Mouse (Mus musculus) heart, postnatal 10 days (tissue): ENCODE results near the gene Tesk2. TPM values are rescaled to one million over a fixed set of nuclear protein-coding genes. Genes with fewer than 3 reads are reported as not detected.

Experiments
- DNase-seq, 2 experiments: peaks; one replicate each; pipeline ENCODE4 v3.0.0; 2021
- intact Hi-C: fragments of 180-260 bp; cut with DNase I; formaldehyde crosslinking; loops from one replicate; pipeline ENCODE4 v1.15.1; 2025
- total RNA-seq, 2 experiments: library from RNA; stranded (reverse); gene quantifications; 2 replicates each; pipeline ENCODE4 v1.2.3; 2021

Tesk2 gene
- total RNA-seq, 2 experiments from 2014 or later = 1.7 to 2.1 TPM

- no peak for DNase-seq
- intact Hi-C loops = loop anchor here (10.0 kb wide), 1 partner anchor 416 kb away; the partner anchor contains the start of genes Btbd19 and Tctex1d4
These were observed 11.9 kb upstream of the Tesk2 start for GRCm38 (mm10) chr4:116708791-116709390.

GRCm38 (mm10) chr4:116710154-116710553 is 10.6 kb upstream of the Tesk2 start:
- intact Hi-C loops = no loop called here
- no peak for DNase-seq

- DNase-seq = no peak
- intact Hi-C loops = no loop called here
These were observed 8.2 kb upstream of the Tesk2 start for GRCm38 (mm10) chr4:116712536-116712935.

GRCm38 (mm10) chr4:116719396-116719795 is 1.4 kb upstream of the Tesk2 start:
- intact Hi-C loops = loop anchor here (1.0 to 5.0 kb wide), 2 partner anchors 70 to 273 kb away; partner anchors contain the start of gene Urod
- peak; percentile 72 to 81 for DNase-seq

GRCm38 (mm10) chr4:116721098-116721628 is 415 bp downstream of the Tesk2 start:
- intact Hi-C loops = no loop called here
- DNase-seq = no peak

- no peak for DNase-seq
- intact Hi-C loops = no loop called here
These were observed 1.5 kb downstream of the Tesk2 start for GRCm38 (mm10) chr4:116722230-116722629.

- intact Hi-C loops = no loop called here
These were observed 4.7 kb downstream of the Tesk2 start for GRCm38 (mm10) chr4:116725444-116725843.

GRCm38 (mm10) chr4:116727401-116727800 is 6.7 kb downstream of the Tesk2 start:
- intact Hi-C loops = no loop called here
- DNase-seq = no peak

More at GRCm38 (mm10) chr4:116725444-116725843, 4.7 kb downstream of the Tesk2 start:
- no peak for DNase-seq

GRCm38 (mm10) chr4:116729532-116729931 is 8.8 kb downstream of the Tesk2 start:
- intact Hi-C loops = no loop called here
- DNase-seq = no peak

- intact Hi-C loops = no loop called here
These were observed 10.3 kb downstream of the Tesk2 start for GRCm38 (mm10) chr4:116731077-116731476.

GRCm38 (mm10) chr4:116732355-116732754 is 11.6 kb downstream of the Tesk2 start:
- intact Hi-C loops = no loop called here
- DNase-seq = no peak

More at GRCm38 (mm10) chr4:116731077-116731476, 10.3 kb downstream of the Tesk2 start:
- no peak for DNase-seq

- no peak for DNase-seq
These were observed 14.2 kb downstream of the Tesk2 start for GRCm38 (mm10) chr4:116734996-116735395.

GRCm38 (mm10) chr4:116738972-116739751 is 18.4 kb downstream of the Tesk2 start:
- no peak for DNase-seq
- intact Hi-C loops = no loop called here

More at GRCm38 (mm10) chr4:116734996-116735395, 14.2 kb downstream of the Tesk2 start:
- intact Hi-C loops = no loop called here

- DNase-seq = no peak
- intact Hi-C loops = no loop called here
These were observed 29.0 kb downstream of the Tesk2 start for GRCm38 (mm10) chr4:116749750-116750149.

- intact Hi-C loops = no loop called here
These were observed 41.2 kb downstream of the Tesk2 start for GRCm38 (mm10) chr4:116761914-116762313.

GRCm38 (mm10) chr4:116764001-116764400 is 43.3 kb downstream of the Tesk2 start:
- DNase-seq = no peak
- intact Hi-C loops = no loop called here

More at GRCm38 (mm10) chr4:116761914-116762313, 41.2 kb downstream of the Tesk2 start:
- no peak for DNase-seq

- DNase-seq = no peak
These were observed 47.8 kb downstream of the Tesk2 start for GRCm38 (mm10) chr4:116768510-116768909.

GRCm38 (mm10) chr4:116769060-116769459 is 48.3 kb downstream of the Tesk2 start:
- DNase-seq = no peak
- intact Hi-C loops = no loop called here

More at GRCm38 (mm10) chr4:116768510-116768909, 47.8 kb downstream of the Tesk2 start:
- intact Hi-C loops = no loop called here

- no peak for DNase-seq
- intact Hi-C loops = no loop called here
These were observed 55.6 kb downstream of the Tesk2 start for GRCm38 (mm10) chr4:116776391-116776790.

- intact Hi-C loops = no loop called here
- no peak for DNase-seq
These were observed 56.3 kb downstream of the Tesk2 start for GRCm38 (mm10) chr4:116777079-116777478.

- no peak for DNase-seq
- intact Hi-C loops = no loop called here
These were observed 59.8 kb downstream of the Tesk2 start for GRCm38 (mm10) chr4:116780541-116780940.
